Mouse (Mus musculus): ENCODE results near the gene Iqsec2. TPM values are rescaled to one million over a fixed set of nuclear protein-coding genes. Genes with fewer than 3 reads are reported as not detected.
A peak's percentile ranks its signal among the peaks of the same experiment; 100 is the strongest.

The Iqsec2 gene
- 9.0 and 10.5 TPM in 2 replicates for total RNA-seq (2015)
- 5.1 and 8.7 TPM in 2 replicates for total RNA-seq (2017)

DNA sequence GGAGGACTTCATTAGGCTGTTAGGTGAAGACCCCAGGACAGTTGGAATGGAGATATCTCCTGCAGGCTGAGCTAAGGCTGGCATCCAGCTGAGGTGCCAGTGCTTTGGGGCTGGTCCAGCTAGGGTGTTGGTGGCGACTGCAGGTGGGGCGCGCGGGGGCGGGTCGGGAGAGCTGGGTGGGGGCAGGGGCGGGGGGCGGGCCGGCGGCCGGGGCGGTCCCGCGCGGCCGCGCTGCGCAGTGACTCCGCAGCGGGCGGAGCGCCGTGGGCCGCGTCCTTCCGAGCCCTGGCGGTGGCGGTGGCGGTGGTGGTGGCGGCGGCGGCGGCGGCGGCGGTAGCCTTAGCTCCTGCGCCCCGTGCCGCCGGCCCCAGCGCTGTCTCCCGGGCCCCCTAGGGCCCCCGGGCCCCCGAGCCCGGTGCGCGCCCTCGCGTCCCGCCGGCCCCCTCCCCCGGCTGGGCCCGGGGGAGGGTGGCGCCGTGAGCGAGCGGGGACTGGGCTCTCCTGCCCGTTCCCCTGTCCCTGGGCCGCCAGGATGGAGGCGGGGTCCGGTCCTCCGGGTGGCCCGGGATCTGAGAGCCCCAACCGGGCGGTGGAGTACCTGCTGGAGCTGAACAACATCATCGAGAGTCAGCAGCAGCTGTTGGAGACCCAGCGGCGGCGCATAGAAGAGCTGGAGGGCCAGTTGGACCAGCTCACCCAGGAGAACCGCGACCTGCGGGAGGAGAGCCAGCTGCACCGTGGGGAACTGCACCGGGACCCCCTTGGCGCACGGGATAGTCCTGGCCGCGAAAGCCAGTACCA is at the start of gene Iqsec2:
Gene Iqsec2, plus strand, starts transcription at position 328 of the 801 bp plus-strand sequence.
- 0 out of 2 replicates have a peak, but pooled peaks have one; percentile 21 for ATAC-seq (ENCODE audit: poor library complexity, severe bottlenecking)

DNA sequence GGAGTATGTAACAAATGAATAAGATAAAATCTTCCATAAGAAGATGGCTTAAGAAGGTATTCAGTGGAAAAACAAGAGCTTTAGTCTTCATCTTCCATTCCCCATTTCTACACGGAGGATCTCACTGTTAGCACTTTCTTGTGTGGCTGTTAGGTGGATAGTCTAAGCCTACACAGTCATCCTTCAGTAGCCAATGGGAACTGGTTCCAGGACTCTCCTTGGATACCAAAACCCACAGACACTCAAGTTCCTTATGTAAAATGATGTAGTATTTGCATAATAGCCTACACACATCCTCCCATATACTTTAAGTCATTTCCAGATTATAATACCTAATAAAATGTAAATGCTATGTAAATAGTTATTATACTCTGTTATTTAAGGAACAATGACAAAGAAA is 46.5 kb upstream of the Iqsec2 start:
- ATAC-seq (ENCODE audit: poor library complexity, severe bottlenecking) = no peak

DNA sequence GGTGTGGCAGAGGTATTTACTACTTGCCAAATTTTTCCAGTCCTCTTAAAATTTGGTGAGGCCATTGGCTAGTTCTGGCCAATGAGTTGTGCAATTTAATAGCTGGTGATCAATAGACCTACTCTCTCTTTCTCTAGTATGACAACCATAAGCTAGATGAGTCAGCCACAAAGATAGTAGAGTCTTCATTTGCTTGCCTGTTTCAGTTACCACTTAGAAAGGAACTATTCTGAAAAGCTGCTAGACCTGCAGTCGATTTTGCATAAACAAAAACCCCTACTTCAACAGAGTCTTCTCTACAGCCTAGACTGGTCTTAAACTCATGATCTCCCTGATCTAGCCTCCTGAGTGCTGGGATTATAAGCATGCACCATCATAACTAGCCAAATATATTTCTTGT is 22.4 kb upstream of the Iqsec2 start:
- no peak for ATAC-seq (ENCODE audit: poor library complexity, severe bottlenecking)

DNA sequence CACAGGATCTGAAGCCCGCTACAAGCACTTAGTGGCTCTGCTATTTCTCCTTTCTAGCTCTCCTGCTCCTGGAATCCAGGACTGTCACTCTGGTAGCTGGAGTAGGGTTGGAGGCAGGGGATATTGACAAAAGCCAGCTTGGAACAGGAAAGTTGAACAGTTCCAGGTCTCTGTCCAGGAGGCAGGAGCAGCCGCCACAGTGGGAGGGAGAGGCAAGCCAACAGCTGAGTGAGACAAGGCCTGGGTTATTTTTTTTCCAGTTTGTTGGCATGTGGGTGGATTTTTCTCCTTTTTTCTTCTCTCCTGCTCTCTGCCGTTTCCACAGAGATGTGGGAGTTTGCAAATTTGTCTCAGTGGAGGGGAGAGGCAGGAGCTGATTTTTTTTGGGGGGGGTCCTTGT is 13.3 kb upstream of the Iqsec2 start:
- no peak for ATAC-seq (ENCODE audit: poor library complexity, severe bottlenecking)

DNA sequence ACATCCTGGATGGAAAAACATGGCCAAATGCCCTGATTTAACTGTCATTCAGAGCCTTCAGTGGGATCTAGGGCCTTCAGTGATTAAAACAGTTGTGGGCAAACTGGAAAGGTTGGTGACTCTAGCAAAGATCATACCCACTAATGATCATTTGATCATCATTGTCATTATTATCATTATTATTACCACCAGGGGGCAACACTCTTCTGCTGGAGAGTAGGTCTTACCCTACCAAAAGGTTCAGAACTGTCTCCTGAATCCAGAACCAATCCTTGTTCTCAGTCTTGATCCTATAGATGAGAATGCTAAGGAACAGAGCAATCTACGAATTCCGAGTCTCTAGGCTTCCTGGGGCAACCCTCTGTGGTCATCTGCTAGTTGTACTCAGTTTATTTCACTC is 12.0 kb upstream of the Iqsec2 start:
- ATAC-seq (ENCODE audit: poor library complexity, severe bottlenecking) = no peak

DNA sequence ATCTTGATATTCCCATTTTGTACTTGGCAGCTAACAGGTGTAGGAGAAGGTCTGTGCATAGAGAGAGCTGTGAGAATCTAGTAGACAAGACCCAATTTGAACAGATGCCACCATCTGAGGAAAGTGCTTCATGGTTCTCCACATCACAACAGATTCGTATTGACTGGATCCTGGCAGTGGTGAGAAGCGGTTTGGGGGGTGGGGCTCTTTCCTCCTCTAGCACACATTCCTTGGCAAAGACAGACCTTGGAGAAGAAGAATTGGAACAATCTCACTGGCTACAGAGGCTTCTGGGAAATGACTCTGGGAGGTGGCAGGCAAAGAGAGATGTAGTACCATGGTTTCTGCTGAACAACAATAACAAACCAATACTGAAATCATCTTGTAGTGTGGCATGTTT is 8.9 kb upstream of the Iqsec2 start:
- ATAC-seq (ENCODE audit: poor library complexity, severe bottlenecking) = no peak

DNA sequence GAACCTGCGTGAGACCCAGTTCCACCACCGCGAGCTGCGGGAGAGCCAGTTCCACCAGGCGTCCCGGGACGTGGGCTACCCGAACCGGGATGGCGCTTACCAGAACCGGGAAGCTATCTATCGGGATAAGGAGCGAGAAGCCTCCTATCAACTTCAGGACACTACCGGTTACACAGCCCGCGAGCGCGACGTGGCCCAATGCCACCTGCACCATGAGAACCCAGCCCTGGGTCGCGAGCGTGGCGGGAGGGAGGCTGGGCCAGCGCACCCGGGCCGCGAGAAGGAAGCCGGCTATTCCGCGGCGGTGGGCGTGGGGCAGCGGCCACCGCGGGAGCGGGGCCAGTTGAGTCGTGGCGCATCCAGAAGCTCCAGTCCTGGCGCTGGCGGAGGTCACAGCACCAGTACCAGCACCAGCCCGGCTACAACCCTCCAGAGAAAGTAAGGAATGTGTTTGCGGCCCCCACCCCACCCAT is 710 bp downstream of the Iqsec2 start:
- no peak for ATAC-seq (ENCODE audit: poor library complexity, severe bottlenecking)

DNA sequence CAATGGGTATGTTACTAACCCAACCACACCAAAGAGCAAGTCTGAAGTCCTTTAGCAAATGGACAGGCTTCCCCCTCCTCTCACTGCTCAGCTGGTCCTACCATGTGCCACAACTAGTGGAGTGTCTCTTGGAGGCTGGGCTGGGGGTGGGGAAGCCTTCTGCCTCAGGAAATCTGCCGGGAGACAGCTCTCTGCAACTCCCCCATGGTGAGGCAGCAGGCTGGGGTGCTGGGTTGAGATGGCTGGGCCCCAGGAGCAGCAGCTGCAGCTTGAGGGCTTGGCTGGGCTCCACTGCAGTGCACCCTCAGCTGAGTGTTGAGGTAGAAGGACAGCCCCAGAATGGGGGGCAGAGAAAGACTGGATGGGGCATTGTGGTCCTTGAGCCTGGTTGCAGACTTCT is 2.1 kb downstream of the Iqsec2 start:
- ATAC-seq (ENCODE audit: poor library complexity, severe bottlenecking) = no peak

DNA sequence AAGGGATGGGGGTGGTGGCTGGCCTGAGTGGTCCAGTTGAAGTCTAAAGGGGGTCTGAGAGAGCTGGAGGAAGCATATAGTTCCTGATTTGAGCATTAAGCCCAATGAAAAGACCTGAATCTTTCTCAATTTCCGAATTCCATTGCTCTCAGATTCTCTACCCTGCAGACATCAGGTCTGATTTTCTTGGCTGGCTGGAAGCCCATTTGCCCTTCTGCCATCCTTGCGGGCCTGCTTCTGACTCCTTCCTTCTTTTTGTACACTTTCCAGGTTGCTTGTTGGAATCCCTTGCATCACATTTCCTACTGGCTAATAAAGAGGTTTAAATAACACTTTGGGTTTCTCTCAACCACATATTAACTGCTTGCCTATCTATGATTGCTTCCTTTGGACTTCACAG is 2.6 kb downstream of the Iqsec2 start:
- ATAC-seq (ENCODE audit: poor library complexity, severe bottlenecking) = no peak

DNA sequence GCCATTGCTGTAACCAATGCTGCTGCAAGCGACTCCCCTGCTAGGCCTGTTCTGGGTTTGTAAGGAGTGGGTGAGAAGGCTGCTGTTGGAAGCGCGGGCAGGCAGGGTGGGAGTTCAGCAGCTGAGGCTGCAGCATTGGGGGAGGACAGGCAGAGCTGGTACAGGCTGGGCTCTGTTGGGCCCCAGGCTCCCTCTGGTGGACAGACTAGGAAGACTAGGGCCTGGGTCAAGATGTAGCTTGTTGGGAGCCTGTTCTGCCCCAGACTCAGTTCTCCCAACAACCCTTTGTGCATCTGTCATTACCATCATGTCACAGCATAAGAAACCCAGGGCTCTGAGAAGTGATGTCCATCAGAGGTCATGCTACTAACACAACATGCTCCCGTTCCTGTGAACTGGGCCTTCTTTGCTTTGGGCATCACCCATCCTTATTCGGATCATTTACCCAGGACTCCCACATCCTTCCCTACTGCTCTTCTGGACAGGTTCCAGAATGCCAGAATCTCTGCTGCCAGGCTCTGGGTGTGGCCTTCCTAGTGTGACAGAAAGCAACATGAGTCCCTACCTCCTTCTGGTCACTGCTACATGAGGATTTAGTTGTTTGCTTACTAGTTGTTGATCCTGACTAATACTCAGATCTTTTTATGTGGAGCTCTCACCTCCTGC is 3.5 kb downstream of the Iqsec2 start:
- ATAC-seq (ENCODE audit: poor library complexity, severe bottlenecking) = peak; percentile 70

DNA sequence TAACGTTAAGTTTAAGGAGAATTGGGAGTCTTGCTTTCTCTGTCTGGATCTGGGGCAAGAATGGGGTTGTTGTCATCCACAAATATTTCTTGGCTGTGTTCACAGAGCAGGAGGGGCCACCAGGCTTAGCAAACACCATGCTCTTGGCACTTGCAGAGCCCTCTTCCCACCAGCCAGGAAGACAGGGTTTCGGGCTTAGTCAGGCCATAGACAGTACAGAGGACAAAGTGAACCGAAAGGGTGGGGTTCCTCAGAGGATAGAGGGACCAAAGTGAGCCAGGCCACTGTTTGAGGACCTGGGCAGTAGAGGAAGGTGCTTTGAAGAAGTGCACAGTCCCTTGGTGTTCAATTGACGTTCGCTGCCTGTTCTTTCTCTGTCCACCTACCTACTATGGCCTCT is 4.6 kb downstream of the Iqsec2 start:
- ATAC-seq (ENCODE audit: poor library complexity, severe bottlenecking) = no peak

DNA sequence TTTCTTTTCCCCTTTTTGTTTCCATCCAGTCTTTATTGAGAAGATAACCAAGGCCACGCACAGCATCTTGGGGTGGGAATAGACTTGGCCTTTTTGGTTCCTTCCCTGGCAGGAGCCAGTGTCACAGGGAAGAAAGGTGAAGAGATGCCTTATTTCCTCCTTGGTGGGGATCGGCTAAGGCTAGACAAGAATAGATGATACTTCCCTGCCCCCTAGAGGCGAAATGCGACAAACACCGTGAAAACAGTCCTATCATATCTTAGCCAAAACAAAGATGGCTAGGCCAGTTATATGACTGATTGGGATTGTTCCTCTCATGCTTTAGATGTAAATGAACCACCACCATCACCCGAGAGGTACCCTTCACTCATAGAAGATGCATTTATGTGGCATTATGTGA is 7.6 kb downstream of the Iqsec2 start:
- ATAC-seq (ENCODE audit: poor library complexity, severe bottlenecking) = peak; percentile 60

DNA sequence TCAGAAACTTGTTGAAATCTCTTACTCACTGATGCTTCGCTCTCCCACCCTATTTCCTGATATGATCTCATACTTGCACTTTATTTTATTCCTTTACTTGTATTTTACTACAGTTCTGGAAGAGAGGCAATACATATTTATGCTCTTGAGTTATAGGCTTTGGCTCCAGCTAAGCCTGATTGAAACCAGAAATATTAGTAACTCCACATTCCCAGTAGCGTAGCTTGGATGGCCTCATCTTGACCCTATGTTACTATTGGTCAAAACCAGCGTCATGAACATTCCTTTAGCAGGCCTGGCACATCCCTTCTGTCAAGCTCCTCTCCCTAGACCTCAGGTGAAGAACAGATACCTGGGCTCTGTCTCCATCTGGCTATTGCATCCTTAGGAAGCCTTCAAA is 14.2 kb downstream of the Iqsec2 start:
- no peak for ATAC-seq (ENCODE audit: poor library complexity, severe bottlenecking)

DNA sequence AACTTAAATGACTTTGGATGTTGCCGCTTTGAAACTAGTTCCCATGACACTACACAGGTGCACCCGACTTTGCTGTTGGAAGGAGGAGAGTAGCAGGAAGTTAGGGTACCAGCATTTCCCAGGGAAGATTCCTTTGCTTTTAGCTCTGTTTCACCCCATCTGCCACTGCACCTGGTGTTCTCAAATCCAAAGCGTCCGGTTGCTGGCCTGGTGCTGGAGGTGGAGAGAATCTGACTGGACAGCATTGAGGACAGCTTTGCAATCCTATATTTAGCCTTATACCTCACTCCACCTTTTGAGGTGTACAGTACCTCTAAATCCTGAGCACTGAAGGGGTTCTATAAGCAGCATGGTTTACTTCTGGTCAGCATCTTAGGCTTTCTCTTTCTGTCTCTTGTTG is 17.3 kb downstream of the Iqsec2 start:
- ATAC-seq (ENCODE audit: poor library complexity, severe bottlenecking) = no peak

DNA sequence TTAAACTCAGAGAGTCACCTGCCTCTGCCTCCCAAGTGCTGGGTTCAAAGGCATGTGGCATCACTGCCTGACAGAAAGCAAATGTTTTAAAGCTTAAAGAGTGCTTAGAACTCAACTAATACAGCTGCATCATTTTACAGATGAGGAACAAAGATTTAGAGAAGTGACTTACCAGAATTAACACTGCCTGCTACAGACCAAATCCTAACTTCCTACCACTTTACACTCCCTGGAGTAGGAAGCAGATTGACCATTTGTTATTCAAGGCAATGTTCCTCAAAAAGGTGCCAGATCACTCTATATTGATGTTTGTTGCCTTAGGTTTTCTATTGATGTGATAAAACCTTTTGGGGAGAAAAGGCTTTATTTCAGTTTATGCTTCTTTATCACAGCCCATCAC is 20.0 kb downstream of the Iqsec2 start:
- peak; percentile 52; the same call in 1 of the 2 replicates for ATAC-seq (ENCODE audit: poor library complexity, severe bottlenecking)

DNA sequence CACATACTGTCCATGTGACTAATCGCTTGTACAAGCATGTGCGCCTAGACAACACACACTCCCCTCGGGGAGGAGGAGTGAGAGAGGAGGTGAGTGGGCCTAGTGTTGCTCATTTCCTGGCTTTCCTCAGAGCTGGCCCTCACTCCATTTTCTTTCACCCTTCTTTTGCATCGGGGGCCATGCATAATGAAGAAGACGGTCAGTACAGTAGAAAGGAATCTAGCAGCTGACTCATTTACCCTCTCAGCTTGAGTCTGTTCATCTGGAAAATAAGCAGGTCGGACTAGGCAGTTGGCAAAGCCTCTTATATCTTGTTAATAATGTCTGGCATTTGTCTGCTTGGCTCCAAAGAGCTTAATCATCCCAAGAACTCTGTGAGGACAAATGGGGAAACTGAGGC is 22.1 kb downstream of the Iqsec2 start:
- ATAC-seq (ENCODE audit: poor library complexity, severe bottlenecking) = no peak

DNA sequence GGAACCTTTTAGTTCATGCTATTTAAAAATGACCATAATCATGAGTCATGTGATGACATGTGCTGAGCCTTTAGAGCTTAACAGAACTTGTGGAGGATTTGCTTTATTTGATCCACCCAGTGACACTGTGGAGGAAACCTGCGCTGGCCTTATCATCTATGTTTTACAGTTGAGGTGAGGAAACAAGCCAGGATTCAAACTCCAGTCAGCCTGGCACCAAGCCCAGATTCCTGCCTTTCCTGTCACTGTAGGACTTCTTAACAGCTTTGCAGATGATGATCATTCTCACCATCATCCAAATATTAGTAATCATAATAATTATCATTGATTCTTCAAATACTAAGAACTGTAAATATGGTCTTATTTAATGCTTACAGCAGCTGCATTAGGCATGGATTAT is 24.5 kb downstream of the Iqsec2 start:
- no peak for ATAC-seq (ENCODE audit: poor library complexity, severe bottlenecking)

DNA sequence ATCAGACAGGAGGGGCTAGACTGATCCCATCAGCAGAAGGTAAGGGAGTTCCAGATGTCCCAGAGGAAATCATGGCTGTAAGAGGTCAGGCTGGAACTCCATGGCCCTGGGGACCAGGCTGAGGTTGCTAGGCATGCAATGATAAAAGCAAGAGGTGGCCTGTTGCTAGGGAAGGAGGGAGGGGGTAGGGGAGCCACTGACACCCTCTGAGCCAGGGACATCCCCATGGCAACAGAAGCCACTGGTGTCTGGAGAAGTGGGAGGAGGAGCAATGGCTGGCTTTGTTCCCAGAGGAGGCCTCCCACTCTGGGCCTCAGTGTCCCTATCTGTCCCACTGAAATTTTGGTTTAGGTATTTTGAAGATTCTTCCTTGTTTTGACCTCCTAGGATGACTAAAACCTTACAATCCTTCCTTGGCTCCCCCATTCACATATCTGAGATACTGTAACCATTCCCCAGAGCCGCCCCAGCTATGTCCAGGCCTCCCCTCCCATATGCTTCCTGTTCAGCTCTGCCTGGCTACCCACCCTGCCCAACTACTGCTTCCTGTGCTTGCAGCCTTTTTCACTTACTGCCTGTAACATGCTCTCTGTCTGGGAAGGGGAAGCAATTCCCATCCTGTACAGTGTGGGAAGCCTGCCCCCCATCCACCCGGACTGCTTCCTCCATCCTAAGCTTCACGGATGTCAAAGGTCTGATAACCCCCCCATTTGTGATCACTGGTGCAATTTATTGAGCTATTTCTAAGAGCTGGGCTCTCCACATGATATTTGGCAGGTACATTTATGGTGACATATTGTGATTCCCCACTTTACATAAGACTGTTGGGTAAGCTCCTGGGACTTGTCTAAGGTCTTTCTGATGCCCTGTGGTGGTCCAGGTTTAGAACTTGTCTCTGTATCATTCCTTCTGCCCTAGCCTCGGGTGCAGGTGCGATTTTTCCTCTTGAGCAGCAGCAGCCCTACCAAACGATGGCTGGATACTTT is 27.3 kb downstream of the Iqsec2 start:
- no peak for ATAC-seq (ENCODE audit: poor library complexity, severe bottlenecking)

DNA sequence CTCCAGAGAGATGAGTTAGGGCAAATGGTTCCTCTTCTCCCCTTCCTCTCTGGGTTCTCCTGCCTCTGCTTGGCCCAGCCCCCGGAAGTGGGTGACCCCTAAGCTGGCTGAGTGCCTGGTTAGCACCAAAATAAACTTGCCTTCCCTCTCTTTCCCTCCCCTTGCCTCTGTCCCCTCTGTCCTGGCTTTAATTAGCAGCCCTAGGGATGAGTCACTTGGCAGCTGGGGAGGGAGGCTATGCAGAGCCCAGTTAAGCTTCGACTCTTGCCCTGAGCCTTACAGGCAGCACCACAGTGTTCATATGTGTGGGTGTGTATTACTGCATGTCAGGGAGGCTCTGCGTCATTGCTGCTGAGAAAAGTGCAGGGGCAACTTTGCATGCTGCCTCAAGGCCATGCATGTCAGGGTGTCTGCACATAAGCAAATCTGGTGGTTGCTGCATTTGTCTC is 28.4 kb downstream of the Iqsec2 start:
- ATAC-seq (ENCODE audit: poor library complexity, severe bottlenecking) = peak; percentile 66

DNA sequence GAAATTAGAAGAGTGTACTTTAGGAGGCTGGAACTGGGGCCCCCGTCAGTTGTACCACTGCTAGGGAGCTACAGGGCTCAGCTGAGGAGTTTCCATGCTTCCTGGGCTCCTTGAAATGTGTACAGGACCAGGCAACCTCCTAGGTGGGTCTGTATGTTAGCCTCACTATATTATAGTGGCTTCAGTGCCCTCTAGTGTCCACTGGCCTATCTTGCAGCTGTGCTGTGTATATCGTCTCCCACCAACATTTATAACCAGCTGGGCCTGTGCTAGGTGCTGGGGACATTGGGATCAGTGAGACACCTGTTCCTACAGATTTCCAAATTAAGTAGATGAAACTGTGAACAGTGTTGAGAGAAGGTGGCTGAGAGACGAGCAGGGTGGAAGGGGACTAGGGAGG is 31.2 kb downstream of the Iqsec2 start:
- ATAC-seq (ENCODE audit: poor library complexity, severe bottlenecking) = peak; percentile 52

DNA sequence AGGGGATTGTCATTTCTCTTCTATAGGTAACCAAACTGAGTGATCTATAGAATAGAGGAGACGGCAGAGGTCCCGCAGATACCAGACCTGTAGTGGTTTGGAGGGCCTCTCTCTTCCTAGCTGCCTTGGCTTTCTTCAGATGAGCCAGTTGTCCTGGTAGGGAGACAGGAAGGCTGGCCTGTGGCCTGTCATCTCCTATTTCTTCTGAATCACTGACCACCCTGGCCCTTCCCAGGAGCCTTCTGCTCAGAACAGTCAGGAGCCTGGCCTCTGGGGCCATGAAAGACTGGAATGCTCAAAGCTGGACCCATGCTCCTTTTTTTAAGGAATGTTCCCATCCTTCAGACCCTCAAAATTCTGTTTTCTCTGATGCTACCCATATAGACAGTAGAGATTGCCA is 33.8 kb downstream of the Iqsec2 start:
- ATAC-seq (ENCODE audit: poor library complexity, severe bottlenecking) = no peak

All from megakaryocyte, adult 5-6 weeks (primary cell).